Mouse (Mus musculus) left cerebral cortex, adult 2 months (tissue): Measurements from ENCODE around the gene Gm11937. TPM values are rescaled to one million over a fixed set of nuclear protein-coding genes. Genes with fewer than 3 reads are reported as not detected.
"Not testable (repeated sequence)": the region's sequence is repeated elsewhere in the genome, so short reads cannot be mapped to it uniquely, and the experiment has no call there.

ENCODE experiments used
- DNase-seq, 2 experiments: peaks; one replicate each; pipeline ENCODE4 v3.0.0; 2021 to 2022; ENCODE audit warnings: low spot score in 2 of 2, mixed read lengths in 1 of 2; ENCODE audit errors: extremely low spot score in 1 of 2
- H3K27ac ChIP-seq: fragments of 200-600 bp; 2 replicates; pipeline ENCODE4 v1.8.1; 2022
- H3K4me3 ChIP-seq: fragments of 200-600 bp; 2 replicates; pipeline ENCODE4 v1.8.1; 2022
- CTCF ChIP-seq: fragments of 200-600 bp; IDR thresholded peaks from 2 replicates; pipeline ENCODE4 v1.8.1; 2022; ENCODE audit warnings: antibody characterized with exemption, mild to moderate bottlenecking, moderate library complexity
- intact Hi-C: fragments of 180-260 bp; cut with DNase I; formaldehyde crosslinking; loops from one replicate; pipeline ENCODE4 v1.15.1; 2025
- total RNA-seq, 2 experiments: library from RNA; stranded (reverse); gene quantifications; 2 replicates each; pipeline ENCODE4 v1.2.3; 2021

Gene Gm11937
- total RNA-seq, 2 experiments from 2014 or later = not detected

DNA sequence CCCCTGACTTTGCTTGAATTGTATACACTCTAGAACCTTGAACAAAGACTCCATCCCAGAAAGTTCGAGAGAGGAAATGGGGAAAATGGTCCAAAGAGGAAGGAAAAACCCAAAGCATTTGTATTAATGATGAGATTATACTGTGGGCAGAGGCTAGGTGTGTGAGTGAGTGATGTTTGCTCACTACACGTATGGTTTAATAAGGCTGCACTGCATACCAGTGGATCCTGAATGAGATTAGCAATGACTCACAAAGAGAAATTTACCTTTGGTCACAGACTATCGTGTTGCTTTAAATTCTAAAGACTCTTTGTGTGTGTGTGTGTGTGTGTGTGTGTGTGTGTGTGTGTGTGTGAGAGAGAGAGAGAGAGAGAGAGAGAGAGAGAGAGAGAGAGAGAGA lies 20.9 kb upstream of the Gm11937 start:
- Histone ChIP-seq H3K4me3 (no peak overlapping the region), H3K27ac (no peak overlapping the region)
- DNase-seq = no peak
- no peak for TF ChIP-seq CTCF
- intact Hi-C loops = loop anchor here (5.0 kb wide), 2 partner anchors 74 to 164 kb away; partner anchors contain the start of genes Gm11939 and Krtap3-2

DNA sequence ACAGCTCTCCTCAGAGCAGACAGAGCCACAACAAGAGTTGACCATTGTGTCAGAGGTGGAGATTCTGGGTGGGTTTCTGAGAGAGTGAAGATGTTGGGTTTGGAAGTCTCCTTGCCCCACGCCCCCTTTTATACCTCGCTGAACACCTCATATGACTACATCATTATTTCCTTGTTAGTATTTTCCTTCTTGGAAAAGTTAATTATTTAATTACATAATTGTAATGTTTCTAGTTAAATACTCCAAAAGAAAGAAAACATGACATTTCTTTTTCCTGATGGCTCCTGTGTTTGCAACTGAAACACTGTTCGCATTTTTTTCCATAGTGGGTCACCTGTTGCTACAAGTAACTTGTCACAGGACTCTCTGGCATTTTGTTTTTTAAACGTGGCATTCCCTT lies 18.1 kb upstream of the Gm11937 start, which contains the start of gene Krtap4-1:
Krtap4-1 (minus strand) TSS at position 101 of the 400 bp plus-strand sequence.
- Histone ChIP-seq H3K27ac (no peak within 1 kb of the TSS), H3K4me3 (no peak within 1 kb of the TSS)
- no peak for DNase-seq
- TF ChIP-seq CTCF = no peak
- intact Hi-C loops = no loop called here

DNA sequence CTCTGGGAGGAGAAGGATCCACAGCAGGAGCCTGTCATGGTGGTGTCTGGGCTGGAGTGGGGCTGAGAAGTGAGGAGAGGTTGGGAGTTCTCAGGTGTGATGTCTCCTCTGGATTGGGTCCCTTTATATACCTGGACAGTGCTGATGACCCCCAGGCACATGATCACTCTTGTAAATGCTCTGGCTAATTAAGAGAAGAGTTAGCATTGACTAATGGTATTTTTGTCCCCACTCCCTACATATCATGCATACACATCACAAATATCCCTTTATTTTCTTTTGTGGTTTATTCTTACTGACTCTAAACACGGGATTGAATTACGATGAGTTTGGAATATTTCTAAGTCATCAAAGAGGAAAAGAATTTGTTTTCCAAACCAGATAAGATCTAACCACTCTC lies 10.3 kb upstream of the Gm11937 start, which contains the start of gene Gm11562:
Gm11562 (minus strand) TSS at position 101 of the 400 bp plus-strand sequence.
- no peak for DNase-seq
- Histone ChIP-seq H3K27ac (no peak within 1 kb of the TSS), H3K4me3 (no peak within 1 kb of the TSS)
- TF ChIP-seq CTCF = no peak
- intact Hi-C loops = no loop called here

DNA sequence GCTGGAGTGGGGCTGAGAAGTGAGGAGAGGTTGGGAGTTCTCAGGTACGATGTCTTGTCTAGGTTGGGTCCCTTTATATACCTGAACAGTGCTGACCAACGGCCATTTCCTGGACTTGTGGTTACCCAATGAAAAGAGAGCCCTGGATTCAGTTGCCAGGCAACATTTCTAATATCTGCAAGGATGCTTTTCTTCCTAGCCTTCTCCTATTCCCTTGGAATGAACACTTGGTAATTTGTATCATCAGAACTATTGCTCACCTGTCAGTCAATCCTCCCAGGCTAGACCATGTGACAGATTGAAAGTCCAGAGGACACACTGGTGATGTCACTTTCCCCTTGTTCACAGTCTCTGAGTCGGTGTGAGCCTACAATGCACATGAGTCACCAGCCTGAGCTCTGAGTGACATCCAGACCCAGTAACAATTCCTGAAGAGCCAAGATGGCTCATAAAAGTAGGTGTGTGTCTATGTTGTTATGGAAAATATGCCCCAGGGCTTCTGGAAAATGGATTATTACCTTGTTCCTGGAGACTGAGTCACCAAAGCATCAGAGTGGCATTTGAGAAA lies 4.9 kb upstream of the Gm11937 start, which contains the start of gene Krtap2-4:
Krtap2-4 (minus strand) TSS at position 51 of the 568 bp plus-strand sequence.
- no peak for DNase-seq
- intact Hi-C loops = no loop called here
- Histone ChIP-seq H3K27ac (no peak within 1 kb of the TSS), H3K4me3 (no peak within 1 kb of the TSS)
- TF ChIP-seq CTCF = no peak

DNA sequence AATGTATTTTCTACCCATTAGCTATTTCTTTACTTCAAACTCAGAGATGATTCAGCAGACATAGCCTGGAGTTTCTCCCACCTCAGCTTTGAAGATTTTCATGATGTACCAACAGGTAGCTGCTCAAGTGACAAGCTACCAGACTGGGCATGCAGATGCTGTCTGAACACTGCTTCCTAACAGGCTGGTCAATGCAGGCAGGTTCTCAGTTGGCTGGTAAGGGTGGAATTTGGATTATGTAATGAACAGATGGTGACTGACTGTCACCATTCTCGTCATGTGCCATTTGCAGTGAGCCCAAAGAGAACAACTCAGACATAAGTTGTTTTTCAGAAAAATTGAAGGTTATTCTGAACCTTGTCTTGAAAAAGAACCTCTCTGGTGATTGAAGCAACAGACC lies 863 bp downstream of the Gm11937 start:
- no peak overlapping the region; the same call in 1 of the 2 replicates for H3K27ac ChIP-seq
- intact Hi-C loops = no loop called here
- no peak overlapping the region for H3K4me3 ChIP-seq
- TF ChIP-seq CTCF = no peak
- DNase-seq = peak; percentile 16 to 32

DNA sequence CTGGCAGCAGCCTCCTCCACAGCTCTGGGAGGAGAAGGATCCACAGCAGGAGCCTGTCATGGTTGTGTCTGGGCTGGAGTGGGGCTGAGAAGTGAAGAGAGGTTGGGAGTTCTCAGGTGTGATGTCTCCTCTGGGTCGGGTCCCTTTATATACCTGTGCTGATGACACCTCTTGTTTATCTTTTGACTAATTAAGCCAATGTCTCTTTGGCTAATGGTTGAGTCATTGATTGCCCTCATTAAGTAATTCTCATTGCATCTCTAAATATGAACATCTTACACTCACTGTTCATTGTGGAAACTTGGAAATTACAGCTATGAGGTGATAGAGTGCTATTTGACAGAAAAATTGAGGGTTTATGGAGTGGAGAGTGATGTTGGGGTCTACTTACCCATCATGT lies 6.8 kb downstream of the Gm11937 start, which contains the start of gene Gm11938:
Gm11938 (minus strand) TSS at position 101 of the 400 bp plus-strand sequence.
- intact Hi-C loops, DNase-seq, H3K27ac ChIP-seq, H3K4me3 ChIP-seq: not testable (repeated sequence)

DNA sequence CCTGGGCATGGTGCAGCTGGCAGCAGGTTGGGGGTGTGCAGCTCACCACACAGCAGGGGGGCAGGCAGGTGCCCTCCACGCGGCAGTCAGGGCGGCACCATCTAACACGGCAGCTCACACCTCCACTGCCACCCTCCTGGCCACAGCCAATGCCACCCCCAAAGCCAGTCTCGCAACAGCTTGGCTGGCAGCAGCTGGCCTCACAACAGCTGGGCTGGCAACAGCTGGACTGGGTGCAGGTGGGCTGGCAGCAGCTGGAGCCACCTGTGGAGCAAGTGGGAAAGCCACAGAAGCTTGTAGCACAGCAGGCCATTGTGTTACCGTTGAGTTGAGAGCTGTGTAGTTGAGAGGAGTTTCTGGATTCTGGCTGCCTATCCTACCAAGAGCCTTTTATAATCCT lies 12.2 kb downstream of the Gm11937 start, which contains the start of gene Krtap9-3:
Krtap9-3 (minus strand) TSS at position 364 of the 400 bp plus-strand sequence.
- DNase-seq, intact Hi-C loops, H3K27ac ChIP-seq, H3K4me3 ChIP-seq: not testable (repeated sequence)

DNA sequence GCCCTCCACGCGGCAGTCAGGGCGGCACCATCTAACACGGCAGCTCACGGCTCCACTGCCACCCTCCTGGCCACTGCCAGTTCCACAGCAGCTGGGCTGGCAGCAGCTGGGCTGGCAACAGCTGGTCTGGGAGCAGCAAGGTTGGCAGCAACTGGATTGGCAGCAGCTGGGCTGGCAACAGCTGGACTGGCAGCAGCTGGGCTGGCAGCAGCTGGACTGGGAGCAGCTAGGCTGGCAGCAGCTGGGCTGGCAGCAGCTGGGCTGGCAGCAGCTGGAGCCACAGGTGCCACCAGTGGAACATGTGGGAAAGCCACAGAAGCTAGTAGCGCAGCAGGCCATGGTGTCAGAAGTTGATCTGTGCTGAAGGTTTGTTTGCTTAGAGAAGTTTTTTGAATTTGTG lies 19.0 kb downstream of the Gm11937 start, which contains the start of gene Krtap1-3:
Krtap1-3 (minus strand) TSS at position 359 of the 400 bp plus-strand sequence.
- TF ChIP-seq CTCF = no peak
- Histone ChIP-seq H3K27ac (no peak within 1 kb of the TSS), H3K4me3 (no peak within 1 kb of the TSS)
- intact Hi-C loops = no loop called here
- DNase-seq = no peak

DNA sequence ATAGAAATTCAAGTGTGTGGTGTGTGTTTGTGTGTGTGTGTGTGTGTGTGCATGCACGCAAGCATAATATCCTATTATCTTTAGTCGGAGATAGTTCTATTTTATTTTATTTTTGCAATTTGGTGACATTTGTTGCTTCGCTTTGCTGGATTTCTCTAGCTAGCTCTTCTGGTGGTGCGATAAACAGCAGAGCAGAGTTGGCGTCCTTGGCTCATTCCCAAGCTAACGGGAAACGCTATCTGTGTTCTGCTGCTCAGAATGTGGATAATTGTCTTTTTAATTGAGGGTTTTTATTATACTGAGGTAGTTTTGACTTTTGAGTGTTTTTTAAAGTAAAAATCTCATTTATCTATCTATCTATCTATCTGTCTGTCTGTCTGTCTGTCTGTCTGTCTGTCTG lies 24.9 kb downstream of the Gm11937 start:
- TF ChIP-seq CTCF = no peak
- intact Hi-C loops = no loop called here
- Histone ChIP-seq H3K27ac (no peak overlapping the region), H3K4me3 (no peak overlapping the region)
- no peak for DNase-seq

DNA sequence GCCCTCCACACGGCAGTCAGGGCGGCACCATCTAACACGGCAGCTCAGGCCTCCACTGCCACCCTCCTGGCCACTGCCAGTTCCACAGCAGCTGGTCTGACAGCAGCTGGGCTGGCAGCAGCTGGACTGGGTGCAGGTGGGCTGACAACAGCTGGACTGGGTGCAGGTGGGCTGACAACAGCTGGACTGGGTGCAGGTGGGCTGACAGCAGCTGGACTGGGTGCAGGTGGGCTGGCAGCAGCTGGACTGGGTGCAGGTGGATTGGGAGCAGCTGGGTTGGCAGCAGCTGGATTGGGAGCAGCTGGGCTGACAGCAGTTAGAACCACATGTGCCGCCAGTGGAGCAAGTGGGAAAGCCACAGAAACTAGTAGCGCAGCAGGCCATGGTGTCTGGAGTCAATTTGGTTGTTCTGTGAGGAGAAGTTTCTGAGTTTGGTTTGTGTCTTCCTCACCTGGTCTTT lies 26.7 kb downstream of the Gm11937 start, which contains the start of gene Krtap1-4:
Krtap1-4 (minus strand) TSS at position 410 of the 460 bp plus-strand sequence.
- no peak for DNase-seq
- intact Hi-C loops = no loop called here
- H3K4me3 ChIP-seq = no peak within 1 kb of the TSS
- no peak for TF ChIP-seq CTCF
- no peak within 1 kb of the TSS for H3K27ac ChIP-seq

DNA sequence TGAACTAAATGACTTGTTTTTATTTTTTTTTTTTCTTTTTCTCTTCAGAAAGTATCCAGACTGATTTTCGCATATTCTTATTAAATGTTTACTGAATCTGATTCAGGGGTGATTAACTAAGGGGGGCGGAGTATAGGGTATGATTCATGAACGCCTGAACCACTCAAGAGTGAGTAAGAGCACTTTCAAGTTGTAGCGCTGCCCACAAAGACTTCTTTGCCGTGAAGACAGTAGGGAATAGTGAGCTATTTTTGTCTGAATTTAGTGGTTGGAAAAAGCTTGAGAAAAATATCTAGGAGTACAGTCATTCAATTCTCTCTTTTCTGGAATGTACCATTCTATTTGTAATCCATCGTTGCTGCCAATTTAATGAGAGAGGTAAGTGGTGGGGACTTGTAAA lies 28.4 kb downstream of the Gm11937 start:
- no peak overlapping the region for H3K4me3 ChIP-seq
- no peak for TF ChIP-seq CTCF
- intact Hi-C loops = no loop called here
- H3K27ac ChIP-seq = no peak overlapping the region
- no peak for DNase-seq

DNA sequence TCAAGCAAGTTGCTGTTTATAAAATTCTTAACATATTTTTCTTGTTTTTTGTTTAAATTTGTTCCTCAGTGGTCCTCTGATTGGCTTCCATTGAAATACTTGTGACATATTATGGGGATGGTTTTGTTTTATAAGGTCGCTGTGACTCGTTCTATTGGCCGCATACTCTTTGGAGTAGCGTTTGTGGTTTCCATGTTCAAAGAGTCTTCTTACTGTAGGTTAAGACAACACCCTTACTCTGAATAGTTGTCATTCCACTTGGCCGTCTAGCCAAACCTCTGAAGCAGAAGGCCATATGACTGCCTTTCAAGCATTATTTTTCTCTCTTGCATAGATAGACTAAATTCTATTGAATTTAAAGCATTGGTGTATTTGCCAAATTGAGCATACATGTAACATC lies 28.9 kb downstream of the Gm11937 start:
- no peak for TF ChIP-seq CTCF
- Histone ChIP-seq H3K27ac (no peak overlapping the region), H3K4me3 (no peak overlapping the region)
- DNase-seq = no peak
- intact Hi-C loops = no loop called here

DNA sequence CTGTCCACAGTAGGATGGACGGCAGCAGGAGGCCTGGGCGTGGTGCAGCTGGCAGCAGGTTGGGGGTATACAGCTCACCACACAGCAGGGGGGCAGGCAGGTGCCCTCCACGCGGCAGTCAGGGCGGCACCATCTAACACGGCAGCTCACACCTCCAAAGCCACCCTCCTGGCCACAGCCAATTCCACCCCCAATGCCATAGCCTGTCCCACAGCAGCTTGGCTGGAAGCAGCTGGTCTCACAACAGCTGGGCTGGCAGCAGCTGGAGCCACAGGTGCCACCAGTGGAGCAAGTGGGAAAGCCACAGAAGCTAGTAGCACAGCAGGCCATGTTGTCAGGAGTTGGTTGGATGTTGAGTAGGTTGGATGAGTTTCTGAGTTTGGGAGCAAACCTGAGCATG lies 29.4 kb downstream of the Gm11937 start, which contains the start of gene Krtap1-5:
Krtap1-5 (minus strand) TSS at position 381 of the 400 bp plus-strand sequence.
- no peak for DNase-seq
- no peak within 1 kb of the TSS for H3K27ac ChIP-seq
- TF ChIP-seq CTCF = no peak
- intact Hi-C loops = no loop called here
- no peak within 1 kb of the TSS for H3K4me3 ChIP-seq
